Mouse (Mus musculus): ENCODE measurements around the gene C1ql4. TPM values are rescaled to one million over a fixed set of nuclear protein-coding genes. Genes with fewer than 3 reads are reported as not detected.

C1ql4 gene
- polyA plus RNA-seq, 1 experiment from 2014 or later = not detected

DNA sequence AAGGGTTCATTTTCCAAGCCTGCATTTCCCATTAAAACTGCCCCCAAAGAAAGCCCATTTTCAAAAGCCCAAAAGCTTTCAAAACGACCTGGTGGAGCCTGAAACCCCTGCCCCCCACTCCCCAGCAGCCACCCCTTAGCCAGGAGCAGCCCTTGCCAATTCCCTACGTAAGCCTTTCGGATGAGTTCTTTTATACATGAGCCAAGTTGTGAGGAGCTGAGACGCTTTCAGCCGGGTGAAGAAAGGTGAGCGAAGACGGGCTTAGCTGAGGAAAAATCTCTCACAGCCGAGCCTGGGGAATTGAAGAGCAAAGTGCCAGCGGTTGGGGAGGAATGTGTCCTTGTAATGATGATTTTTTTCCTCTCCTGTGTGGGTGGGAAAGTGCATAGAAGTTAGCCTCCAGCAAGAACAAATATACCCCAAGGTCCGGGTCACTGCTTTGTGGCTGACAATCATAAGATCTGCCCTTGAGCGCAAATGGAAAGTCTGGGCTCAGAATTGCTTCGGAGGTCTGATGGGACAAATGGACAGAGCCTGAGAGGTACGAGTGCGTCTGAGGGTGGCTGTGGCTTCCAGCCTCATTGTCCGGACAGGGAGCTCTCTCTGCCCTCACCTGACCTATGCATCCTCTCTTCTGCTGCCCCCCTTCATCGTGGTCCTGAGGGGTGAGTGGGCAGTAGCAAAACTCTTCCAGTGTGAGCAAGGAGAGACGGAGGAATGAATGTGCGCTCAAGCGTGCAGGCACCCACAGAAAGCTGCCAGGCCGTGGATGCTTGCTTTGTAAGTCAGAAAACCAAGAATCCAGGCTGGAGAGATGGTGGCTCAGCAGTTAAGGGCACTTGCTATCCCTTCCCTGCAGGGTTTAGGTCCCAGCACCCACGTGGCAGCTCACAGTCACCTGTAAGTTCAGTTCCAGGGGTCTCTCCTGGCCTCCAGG, 46.4 kb downstream of the C1ql4 start:
- no peak overlapping the region; the same call in 1 of the 2 replicates for H3K27ac ChIP-seq

DNA sequence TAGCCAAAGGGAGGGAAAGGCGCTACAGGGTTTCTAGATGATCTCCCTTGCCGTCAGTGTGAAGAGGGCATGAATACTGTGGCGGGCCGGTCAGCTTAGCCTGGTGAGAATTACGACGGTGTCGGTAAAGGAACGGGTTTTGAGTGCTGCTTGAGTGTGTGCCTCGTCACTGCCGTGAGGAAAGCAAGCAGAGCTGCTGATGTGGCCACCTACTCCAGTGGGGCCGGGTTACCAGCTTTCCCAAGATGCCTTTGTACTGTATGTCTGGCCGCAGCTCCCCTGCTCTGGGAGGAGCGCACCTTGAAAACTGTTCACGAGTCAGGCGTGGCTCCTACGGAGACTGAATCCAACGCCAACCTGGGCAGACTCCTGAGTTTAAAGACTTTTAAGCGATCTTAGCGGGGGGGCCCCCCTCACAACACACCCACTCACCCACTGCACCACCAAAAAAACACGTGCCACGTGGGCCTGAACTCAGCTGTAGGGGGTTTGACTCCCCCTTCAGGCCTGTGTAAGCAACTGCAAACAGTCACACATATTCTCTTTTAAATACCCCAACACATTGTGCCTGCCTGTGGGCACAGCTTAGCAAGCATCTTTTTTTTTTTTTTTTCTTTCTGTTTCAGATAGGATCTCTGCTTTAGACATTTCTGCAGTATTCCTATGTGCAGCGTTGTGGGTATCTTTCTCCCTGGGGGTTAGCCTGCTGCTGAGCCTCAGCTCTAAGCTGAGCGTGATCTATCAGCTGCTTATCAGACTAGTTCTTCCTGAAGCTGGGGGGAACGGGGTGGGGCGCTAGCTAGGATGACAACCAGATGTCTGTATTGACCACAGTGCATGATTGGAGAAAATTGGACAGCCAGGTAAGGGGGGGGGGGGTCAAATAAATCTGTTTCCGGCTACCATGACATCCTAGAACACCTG, 47.4 kb downstream of the C1ql4 start:
- H3K36me3 ChIP-seq = peaks cover 24% of the 10 kb centered on the region

More for the DNA sequence above, 46.4 kb downstream of the C1ql4 start:
- no peak overlapping the region for H3K9ac ChIP-seq (replicated peaks)
- peaks cover 15% of the 10 kb centered on the region for H3K36me3 ChIP-seq
- ATAC-seq (ENCODE audit: insufficient number of reproducible peaks, insufficient read depth, low FRiP score, low TSS enrichment, low read depth) = no peak
- H3K27me3 ChIP-seq = peaks cover 9% of the 10 kb centered on the region; the same call in 1 of the 2 replicates
- H3K9me3 ChIP-seq = no peaks in the 10 kb centered on the region
- H3K4me2 ChIP-seq = no peak overlapping the region
- H3K4me1 ChIP-seq (replicated peaks) = peaks cover 3% of the 10 kb centered on the region; the same call in 1 of the 2 replicates
- H3K4me3 ChIP-seq (replicated peaks) = no peak overlapping the region
- 70% methylated on average over 21 of the region's 21 CpGs for WGBS

DNA sequence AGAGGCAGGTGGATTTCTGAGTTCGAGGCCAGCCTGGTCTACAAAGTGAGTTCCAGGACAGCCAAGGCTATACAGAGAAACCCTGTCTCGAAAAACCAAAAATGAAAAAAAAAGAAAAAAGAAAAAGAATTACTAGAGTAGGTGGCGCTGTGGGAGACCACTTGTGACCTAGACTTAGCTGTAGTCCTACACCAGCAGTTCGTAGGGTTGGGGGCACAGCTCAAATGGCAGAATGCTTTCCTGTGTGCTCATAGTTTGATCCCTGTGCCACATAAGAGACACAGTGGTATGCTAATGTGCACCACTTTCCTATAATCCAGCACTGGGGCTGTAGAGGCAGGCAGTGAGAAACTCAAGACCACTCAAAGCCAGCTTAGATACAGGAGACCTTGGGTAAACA, 48.3 kb downstream of the C1ql4 start:
- H3K9me3 ChIP-seq = no peaks in the 10 kb centered on the region

More for the DNA sequence above, 47.4 kb downstream of the C1ql4 start:
- peaks cover 9% of the 10 kb centered on the region; the same call in 1 of the 2 replicates for H3K27me3 ChIP-seq
- H3K4me1 ChIP-seq (replicated peaks) = peaks cover 3% of the 10 kb centered on the region; the same call in 1 of the 2 replicates
- WGBS = 61% methylated on average over 26 of the region's 26 CpGs
- no peaks in the 10 kb centered on the region for H3K9me3 ChIP-seq
- ATAC-seq (ENCODE audit: insufficient number of reproducible peaks, insufficient read depth, low FRiP score, low TSS enrichment, low read depth) = no peak
- no peak overlapping the region for H3K9ac ChIP-seq (replicated peaks)
- no peak overlapping the region for H3K4me2 ChIP-seq
- H3K27ac ChIP-seq = no peak overlapping the region
- no peak overlapping the region for H3K4me3 ChIP-seq (replicated peaks)

DNA sequence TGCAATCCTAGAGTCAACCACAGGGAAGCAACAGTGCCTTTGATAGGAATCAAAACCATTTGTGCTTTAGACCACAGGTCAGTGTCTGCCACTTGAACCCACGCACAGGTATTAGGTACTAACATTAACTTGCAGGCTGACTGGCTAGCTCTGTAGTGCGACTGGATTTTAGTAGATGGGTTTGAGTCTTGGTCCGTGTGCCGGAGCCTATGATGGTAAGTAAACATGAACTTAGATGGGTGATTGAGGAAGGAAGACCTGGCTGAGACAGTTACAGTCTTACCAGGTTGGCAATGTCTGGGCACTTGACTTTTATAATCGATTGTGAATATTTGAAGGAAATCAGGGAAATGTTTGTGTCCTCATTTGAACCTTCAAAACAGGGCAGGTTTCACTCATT, 48.8 kb downstream of the C1ql4 start:
- Histone ChIP-seq H3K9me3 (no peaks in the 10 kb centered on the region), H3K4me3 (replicated peaks) (no peak overlapping the region), H3K36me3 (peaks cover 35% of the 10 kb centered on the region), H3K27ac (no peak overlapping the region), H3K4me2 (no peak overlapping the region), H3K4me1 (replicated peaks) (no peaks in the 10 kb centered on the region; the same call in 1 of the 2 replicates), H3K27me3 (peaks cover 9% of the 10 kb centered on the region; the same call in 1 of the 2 replicates), H3K9ac (replicated peaks) (no peak overlapping the region)
- 88% methylated on average over 5 of the region's 5 CpGs for WGBS
- ATAC-seq (ENCODE audit: insufficient number of reproducible peaks, insufficient read depth, low FRiP score, low TSS enrichment, low read depth) = no peak

More for the DNA sequence above, 48.3 kb downstream of the C1ql4 start:
- ATAC-seq (ENCODE audit: insufficient number of reproducible peaks, insufficient read depth, low FRiP score, low TSS enrichment, low read depth) = no peak
- Histone ChIP-seq H3K27me3 (peaks cover 9% of the 10 kb centered on the region; the same call in 1 of the 2 replicates), H3K4me2 (no peak overlapping the region), H3K9ac (replicated peaks) (no peak overlapping the region), H3K4me1 (replicated peaks) (no peaks in the 10 kb centered on the region; the same call in 1 of the 2 replicates), H3K27ac (no peak overlapping the region), H3K36me3 (peaks cover 34% of the 10 kb centered on the region), H3K4me3 (replicated peaks) (no peak overlapping the region)
- WGBS = 86% methylated on average over 4 of the region's 4 CpGs

DNA sequence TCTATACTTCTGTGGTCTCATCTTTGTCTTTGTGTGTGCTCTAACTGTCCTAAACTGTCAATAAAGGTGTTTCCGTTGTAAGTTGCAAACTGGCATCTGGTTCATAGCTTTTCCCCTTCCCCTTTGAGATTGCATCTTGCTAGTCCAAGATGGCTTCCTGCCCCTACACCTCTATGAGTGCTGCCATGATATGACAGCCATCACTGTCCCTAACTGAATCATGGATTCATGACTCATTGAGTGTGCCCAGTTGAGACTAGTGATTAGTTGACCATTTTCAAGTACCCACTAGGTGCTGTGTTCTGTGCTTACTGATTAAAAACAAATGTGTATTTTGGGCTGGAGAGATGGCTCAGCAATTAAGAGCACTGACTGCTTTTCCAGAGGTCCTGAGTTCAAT, 49.6 kb downstream of the C1ql4 start:
- no peaks in the 10 kb centered on the region for H3K9me3 ChIP-seq
- H3K27me3 ChIP-seq = peaks cover 9% of the 10 kb centered on the region; the same call in 1 of the 2 replicates
- peaks cover 37% of the 10 kb centered on the region for H3K36me3 ChIP-seq
- ATAC-seq (ENCODE audit: insufficient number of reproducible peaks, insufficient read depth, low FRiP score, low TSS enrichment, low read depth) = no peak
- 91% methylated on average over 1 of the region's 1 CpGs for WGBS
- no peak overlapping the region for H3K4me3 ChIP-seq (replicated peaks)
- H3K9ac ChIP-seq (replicated peaks) = no peak overlapping the region
- H3K4me2 ChIP-seq = no peak overlapping the region
- H3K4me1 ChIP-seq (replicated peaks) = peaks cover 4% of the 10 kb centered on the region
- no peak overlapping the region for H3K27ac ChIP-seq

DNA sequence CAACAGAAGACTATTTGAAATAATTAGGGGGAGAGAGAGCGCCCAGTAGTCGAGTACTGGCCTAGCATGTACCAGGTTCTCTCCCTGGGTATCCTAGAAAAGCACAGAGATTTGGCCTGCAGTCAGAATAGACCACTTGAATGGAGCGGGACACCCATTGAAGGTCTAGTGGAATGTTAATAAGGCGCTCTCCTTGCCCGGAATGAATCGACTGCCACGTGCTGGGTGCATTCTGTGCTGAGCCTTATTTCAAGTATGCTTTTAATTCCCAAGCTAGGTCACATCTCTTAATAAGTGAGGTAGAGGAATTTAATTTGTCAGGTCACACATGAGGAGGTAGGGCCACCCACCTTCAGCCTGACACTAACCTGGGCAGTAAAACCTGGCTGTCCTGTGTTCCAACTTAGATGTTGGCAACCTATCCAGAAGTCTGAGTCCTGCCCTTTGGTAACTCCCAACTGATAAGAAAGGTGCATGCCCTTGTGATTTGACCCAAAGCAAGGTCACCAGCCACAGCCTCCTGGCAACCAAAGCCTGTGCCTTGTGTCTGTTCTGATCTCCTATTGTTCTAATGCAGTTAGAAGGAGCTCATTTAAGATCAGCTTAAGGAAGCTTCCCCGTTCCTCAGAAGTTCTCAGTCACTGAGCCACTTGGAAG, 51.2 kb downstream of the C1ql4 start:
- Histone ChIP-seq H3K4me1 (replicated peaks) (peaks cover 20% of the 10 kb centered on the region), H3K27me3 (peaks cover under 1% of the 10 kb centered on the region; the same call in 1 of the 2 replicates), H3K36me3 (peaks cover 37% of the 10 kb centered on the region), H3K9ac (replicated peaks) (no peak overlapping the region), H3K4me3 (replicated peaks) (no peak overlapping the region), H3K27ac (no peak overlapping the region), H3K9me3 (no peaks in the 10 kb centered on the region), H3K4me2 (no peak overlapping the region)
- 97% methylated on average over 8 of the region's 8 CpGs for WGBS
- no peak for ATAC-seq (ENCODE audit: insufficient number of reproducible peaks, insufficient read depth, low FRiP score, low TSS enrichment, low read depth)

DNA sequence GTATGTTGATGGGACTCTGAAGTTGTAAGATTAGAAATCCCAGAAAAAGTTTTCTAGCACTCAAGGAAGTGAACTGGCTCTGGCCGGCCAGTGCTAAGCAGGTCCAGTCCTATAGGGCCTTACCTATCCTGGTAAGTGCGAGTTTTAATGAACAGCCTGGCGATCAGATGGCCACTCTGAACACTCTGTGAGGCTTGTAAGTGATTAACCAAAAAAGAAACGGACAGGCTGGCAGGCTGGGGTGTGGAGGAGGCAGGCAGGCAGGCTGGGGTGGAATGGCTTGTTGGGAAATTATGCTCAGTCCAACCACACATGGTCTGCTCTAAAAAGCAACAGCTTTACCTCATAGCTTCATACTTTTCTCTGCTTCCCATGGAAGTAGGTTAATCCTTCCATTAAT, 52.2 kb downstream of the C1ql4 start:
- Histone ChIP-seq H3K27me3 (no peaks in the 10 kb centered on the region; the same call in 1 of the 2 replicates), H3K4me3 (replicated peaks) (no peak overlapping the region), H3K9me3 (no peaks in the 10 kb centered on the region), H3K4me1 (replicated peaks) (peaks cover 25% of the 10 kb centered on the region), H3K4me2 (no peak overlapping the region), H3K9ac (replicated peaks) (no peak overlapping the region), H3K36me3 (peaks cover 37% of the 10 kb centered on the region), H3K27ac (no peak overlapping the region)
- 79% methylated on average over 4 of the region's 4 CpGs for WGBS
- ATAC-seq (ENCODE audit: insufficient number of reproducible peaks, insufficient read depth, low FRiP score, low TSS enrichment, low read depth) = no peak

Small RNA genes lying within 50 kb of the gene (microRNA-seq; reads per million reads assigned to microRNA genes)
- 1.2 reads per million for gene Mir6960

Other genes with a start within 250 kb of the C1ql4 start
- 13.0 and 14.4 TPM in 2 replicates for gene Kmt2d, start 216.6 kb downstream of the C1ql4 start, polyA plus RNA-seq (2016; fragmentation: Nextera tagmentation; extraction: Ambion mirVana)
- gene Rhebl1, start 193.3 kb downstream of the C1ql4 start, polyA plus RNA-seq (2016; fragmentation: Nextera tagmentation; extraction: Ambion mirVana) = 23.9 and 25.8 TPM in 2 replicates
- gene Dhh, start 189.3 kb downstream of the C1ql4 start, polyA plus RNA-seq (2016; fragmentation: Nextera tagmentation; extraction: Ambion mirVana) = 0.52 and 0.74 TPM in 2 replicates
- gene Lmbr1l, start 169.6 kb downstream of the C1ql4 start, polyA plus RNA-seq (2016; fragmentation: Nextera tagmentation; extraction: Ambion mirVana) = 23.4 and 24.1 TPM in 2 replicates
- gene Tuba1b, start 153.3 kb downstream of the C1ql4 start, polyA plus RNA-seq (2016; fragmentation: Nextera tagmentation; extraction: Ambion mirVana) = 1,691 and 1,695 TPM in 2 replicates
- not detected in 2 replicates for gene Gm49450, start 134.3 kb downstream of the C1ql4 start, polyA plus RNA-seq (2016; fragmentation: Nextera tagmentation; extraction: Ambion mirVana)
- 1,314 and 1,328 TPM in 2 replicates for gene Tuba1a, start 134.1 kb downstream of the C1ql4 start, polyA plus RNA-seq (2016; fragmentation: Nextera tagmentation; extraction: Ambion mirVana)
- 128 and 135 TPM in 2 replicates for gene Tuba1c, start 57.9 kb downstream of the C1ql4 start, polyA plus RNA-seq (2016; fragmentation: Nextera tagmentation; extraction: Ambion mirVana)
- 0.19 and 5.1 TPM in 2 replicates for gene Prph, start 32.6 kb downstream of the C1ql4 start, polyA plus RNA-seq (2016; fragmentation: Nextera tagmentation; extraction: Ambion mirVana)
- gene Troap, start 13.2 kb downstream of the C1ql4 start, polyA plus RNA-seq (2016; fragmentation: Nextera tagmentation; extraction: Ambion mirVana) = 39.5 and 47.1 TPM in 2 replicates
- 1.2 and 1.7 TPM in 2 replicates for gene Dnajc22, start 5.4 kb upstream of the C1ql4 start, polyA plus RNA-seq (2016; fragmentation: Nextera tagmentation; extraction: Ambion mirVana)
- gene Spats2, start 38.1 kb upstream of the C1ql4 start, polyA plus RNA-seq (2016; fragmentation: Nextera tagmentation; extraction: Ambion mirVana) = 78.7 and 79.2 TPM in 2 replicates
- gene Kcnh3, start 137.0 kb upstream of the C1ql4 start, polyA plus RNA-seq (2016; fragmentation: Nextera tagmentation; extraction: Ambion mirVana) = 0.13 and 0.24 TPM in 2 replicates
- gene Mcrs1, start 164.1 kb upstream of the C1ql4 start, polyA plus RNA-seq (2016; fragmentation: Nextera tagmentation; extraction: Ambion mirVana) = 154 and 158 TPM in 2 replicates
- gene Prpf40b, start 207.3 kb upstream of the C1ql4 start, polyA plus RNA-seq (2016; fragmentation: Nextera tagmentation; extraction: Ambion mirVana) = 74.6 TPM in 2 replicates
- not detected in 2 replicates for gene Fam186b, start 208.1 kb upstream of the C1ql4 start, polyA plus RNA-seq (2016; fragmentation: Nextera tagmentation; extraction: Ambion mirVana)